Mouse (Mus musculus): ENCODE results near the gene Wbp1l.

The Wbp1l gene

DNA sequence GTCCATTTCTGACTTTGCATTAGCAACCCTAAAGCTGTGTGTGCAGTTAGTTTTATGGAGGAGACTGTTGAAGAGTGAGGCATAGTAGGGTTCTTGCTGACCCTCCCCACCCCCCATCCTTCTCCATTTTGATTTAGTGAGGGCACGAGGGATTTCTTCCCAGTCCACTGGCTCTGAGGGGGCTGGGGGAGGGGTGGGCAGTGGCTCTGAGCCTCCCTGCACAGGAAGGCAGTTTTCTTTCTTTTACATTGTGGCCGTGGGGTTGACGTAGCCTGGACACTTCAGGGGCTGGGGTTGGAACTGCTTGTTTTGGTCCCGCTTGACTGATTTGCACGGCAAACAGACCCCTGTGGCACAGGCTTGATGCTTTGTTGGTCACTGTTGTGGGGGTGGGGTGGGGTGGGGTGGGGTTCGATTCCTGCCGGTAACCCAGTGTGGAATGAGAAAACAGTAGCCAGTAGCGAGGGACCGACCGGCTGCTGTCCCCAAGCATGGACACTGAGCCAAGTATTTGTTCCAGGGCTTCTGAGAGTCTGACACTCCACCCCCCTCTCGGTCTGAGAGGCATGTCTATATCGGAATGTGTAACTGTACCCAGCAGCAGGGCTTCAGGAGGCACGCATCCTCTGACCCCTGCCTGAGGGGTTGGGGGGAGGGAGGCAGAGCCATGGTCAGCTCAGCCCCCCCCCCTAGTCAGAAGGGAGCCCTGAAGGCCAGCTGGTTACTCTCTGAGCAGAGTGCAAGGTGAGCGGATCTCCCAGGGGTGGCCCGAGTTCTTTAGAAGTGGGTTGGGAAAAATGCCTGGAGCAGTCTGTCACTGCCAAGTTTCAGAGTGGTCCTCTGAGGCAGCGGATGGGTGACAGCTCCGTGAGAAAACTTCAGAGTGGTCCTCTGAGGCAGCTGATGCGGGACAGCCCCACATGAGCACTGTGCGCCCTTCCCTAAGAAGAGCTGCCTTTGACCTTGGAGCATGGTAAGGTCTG is 25.2 kb downstream of the Wbp1l start:
- in situ Hi-C loops (cut with MboI; ENCODE audit: low pct_unique_long_range_greater_than_20kb in 1 of 2, low sequenced_read_pairs in 2 of 2, unreplicated experiment in 1 of 2): no loop called here

GRCm38 (mm10) chr19:46625015-46625414 is 26.1 kb downstream of the Wbp1l start:
- in situ Hi-C loops (cut with MboI; ENCODE audit: low pct_unique_long_range_greater_than_20kb in 1 of 2, low sequenced_read_pairs in 2 of 2, unreplicated experiment in 1 of 2): no loop called here

- in situ Hi-C loops (cut with MboI; ENCODE audit: low pct_unique_long_range_greater_than_20kb in 1 of 2, low sequenced_read_pairs in 2 of 2, unreplicated experiment in 1 of 2): no loop called here
Observed at GRCm38 (mm10) chr19:46625519-46625918, 26.6 kb downstream of the Wbp1l start.

DNA sequence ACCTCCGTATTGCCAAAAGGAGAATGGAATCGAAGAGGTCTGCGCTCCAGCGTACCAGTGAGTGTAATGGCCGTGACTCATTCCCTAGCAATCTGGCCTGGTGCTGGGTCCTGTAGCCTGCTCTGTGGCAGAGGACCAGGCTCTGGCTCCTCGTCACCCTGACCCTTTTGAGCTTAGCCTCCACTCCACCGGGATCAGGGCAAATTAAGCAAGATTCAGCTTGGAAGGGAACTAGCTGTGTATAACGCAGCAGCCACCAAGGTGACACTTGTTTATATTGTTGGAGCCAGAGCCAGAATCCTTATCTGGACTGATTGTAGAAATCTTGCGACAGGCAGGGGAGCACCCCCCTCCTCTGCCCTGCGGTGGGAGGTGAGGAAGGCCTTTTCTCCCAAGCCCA is 29.5 kb downstream of the Wbp1l start:
- in situ Hi-C loops (cut with MboI; ENCODE audit: low pct_unique_long_range_greater_than_20kb in 1 of 2, low sequenced_read_pairs in 2 of 2, unreplicated experiment in 1 of 2): no loop called here

GRCm38 (mm10) chr19:46629807-46630206 is 30.9 kb downstream of the Wbp1l start:
- in situ Hi-C loops (cut with MboI; ENCODE audit: low pct_unique_long_range_greater_than_20kb in 1 of 2, low sequenced_read_pairs in 2 of 2, unreplicated experiment in 1 of 2): no loop called here

GRCm38 (mm10) chr19:46631637-46632036 is 32.8 kb downstream of the Wbp1l start:
- in situ Hi-C loops (cut with MboI; ENCODE audit: low pct_unique_long_range_greater_than_20kb in 1 of 2, low sequenced_read_pairs in 2 of 2, unreplicated experiment in 1 of 2): no loop called here

DNA sequence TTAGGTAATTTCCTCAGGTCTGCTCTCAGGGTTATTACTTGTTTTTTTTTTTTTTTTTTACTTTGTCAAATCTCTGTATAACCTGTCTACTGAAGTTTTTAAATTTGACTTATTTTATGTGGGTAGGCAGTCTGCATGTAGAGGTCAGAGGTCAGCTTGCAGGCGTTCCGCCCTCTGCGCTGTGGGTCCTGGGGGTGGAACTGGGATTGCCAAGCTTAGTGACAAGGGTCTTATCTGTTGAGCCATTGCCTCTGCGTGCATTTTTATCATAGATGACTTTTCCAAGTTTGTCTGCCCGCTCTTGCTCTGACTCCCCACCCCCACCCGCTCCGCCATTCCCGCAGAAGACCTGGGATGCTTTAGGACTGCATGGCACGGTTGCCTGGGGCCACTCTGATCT is 36.9 kb downstream of the Wbp1l start:
- in situ Hi-C loops (cut with MboI; ENCODE audit: low pct_unique_long_range_greater_than_20kb in 1 of 2, low sequenced_read_pairs in 2 of 2, unreplicated experiment in 1 of 2): no loop called here

- in situ Hi-C loops (cut with MboI; ENCODE audit: low pct_unique_long_range_greater_than_20kb in 1 of 2, low sequenced_read_pairs in 2 of 2, unreplicated experiment in 1 of 2): no loop called here
Observed at GRCm38 (mm10) chr19:46637598-46637997, 38.7 kb downstream of the Wbp1l start.

- in situ Hi-C loops (cut with MboI; ENCODE audit: low pct_unique_long_range_greater_than_20kb in 1 of 2, low sequenced_read_pairs in 2 of 2, unreplicated experiment in 1 of 2): no loop called here
Observed at GRCm38 (mm10) chr19:46639053-46639452, 40.2 kb downstream of the Wbp1l start.

GRCm38 (mm10) chr19:46639496-46639895 is 40.6 kb downstream of the Wbp1l start:
- in situ Hi-C loops (cut with MboI; ENCODE audit: low pct_unique_long_range_greater_than_20kb in 1 of 2, low sequenced_read_pairs in 2 of 2, unreplicated experiment in 1 of 2): no loop called here

GRCm38 (mm10) chr19:46640780-46641179 is 41.9 kb downstream of the Wbp1l start:
- in situ Hi-C loops (cut with MboI; ENCODE audit: low pct_unique_long_range_greater_than_20kb in 1 of 2, low sequenced_read_pairs in 2 of 2, unreplicated experiment in 1 of 2): no loop called here

GRCm38 (mm10) chr19:46641420-46642085 is 42.7 kb downstream of the Wbp1l start:
- in situ Hi-C loops (cut with MboI; ENCODE audit: low pct_unique_long_range_greater_than_20kb in 1 of 2, low sequenced_read_pairs in 2 of 2, unreplicated experiment in 1 of 2): no loop called here

DNA sequence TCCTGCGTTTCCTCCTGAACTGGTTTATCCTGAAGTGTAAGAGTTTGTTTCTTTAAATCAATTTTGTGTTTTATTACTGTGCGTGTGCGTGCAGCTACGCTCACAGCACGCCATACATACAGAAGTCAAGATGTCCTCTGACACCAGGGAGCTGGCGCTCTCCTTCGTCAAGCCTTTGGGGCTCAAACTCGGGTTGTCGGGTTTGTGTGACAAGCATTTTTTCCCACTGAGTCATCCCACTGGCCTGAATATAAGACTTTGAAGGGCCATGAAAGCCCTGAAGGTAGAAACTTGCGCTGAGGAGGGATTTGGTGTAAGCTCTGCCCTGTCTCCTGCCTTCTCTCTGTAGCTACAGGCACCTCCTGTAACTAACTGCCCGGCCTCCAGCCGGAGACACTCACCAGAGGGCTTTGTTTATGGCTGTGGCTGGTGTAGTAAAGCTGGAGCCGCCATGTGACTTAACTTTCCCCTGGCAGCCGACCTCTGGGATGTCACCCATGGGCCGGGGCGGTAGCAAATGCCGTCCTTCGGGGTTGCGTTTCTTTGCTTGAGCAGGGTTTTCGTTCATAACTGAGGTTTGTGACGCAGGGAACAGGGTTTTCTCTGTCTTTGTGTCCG is 43.4 kb downstream of the Wbp1l start:
- in situ Hi-C loops (cut with MboI; ENCODE audit: low pct_unique_long_range_greater_than_20kb in 1 of 2, low sequenced_read_pairs in 2 of 2, unreplicated experiment in 1 of 2): no loop called here

- in situ Hi-C loops (cut with MboI; ENCODE audit: low pct_unique_long_range_greater_than_20kb in 1 of 2, low sequenced_read_pairs in 2 of 2, unreplicated experiment in 1 of 2): no loop called here
Observed at GRCm38 (mm10) chr19:46643236-46643635, 44.4 kb downstream of the Wbp1l start.

DNA sequence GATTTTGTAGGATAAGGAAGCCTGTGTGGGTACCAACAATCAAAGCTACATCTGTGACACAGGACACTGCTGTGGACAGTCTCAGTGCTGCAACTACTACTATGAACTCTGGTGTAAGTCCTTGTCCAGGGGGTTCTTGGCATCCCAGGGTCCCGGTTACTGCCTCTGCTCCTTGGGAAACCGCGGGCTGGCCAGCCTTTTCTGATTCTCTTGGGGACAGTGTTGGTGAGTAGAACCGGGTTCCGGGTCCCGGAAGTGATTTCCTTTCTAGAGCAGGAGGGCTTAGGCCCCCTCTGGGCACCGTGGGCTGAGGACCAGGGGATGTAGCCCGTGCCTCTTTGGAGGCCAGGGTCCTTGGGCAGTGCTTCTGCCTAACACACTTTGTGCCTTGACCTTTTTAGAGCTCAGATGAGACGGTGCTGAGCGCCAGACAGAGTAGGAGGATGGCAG is 45.5 kb downstream of the Wbp1l start:
- in situ Hi-C loops (cut with MboI; ENCODE audit: low pct_unique_long_range_greater_than_20kb in 1 of 2, low sequenced_read_pairs in 2 of 2, unreplicated experiment in 1 of 2): no loop called here

- in situ Hi-C loops (cut with MboI; ENCODE audit: low pct_unique_long_range_greater_than_20kb in 1 of 2, low sequenced_read_pairs in 2 of 2, unreplicated experiment in 1 of 2): no loop called here
Observed at GRCm38 (mm10) chr19:46644793-46645602, 46.1 kb downstream of the Wbp1l start.

- in situ Hi-C loops (cut with MboI; ENCODE audit: low pct_unique_long_range_greater_than_20kb in 1 of 2, low sequenced_read_pairs in 2 of 2, unreplicated experiment in 1 of 2): no loop called here
Observed at GRCm38 (mm10) chr19:46646041-46646481, 47.2 kb downstream of the Wbp1l start.

DNA sequence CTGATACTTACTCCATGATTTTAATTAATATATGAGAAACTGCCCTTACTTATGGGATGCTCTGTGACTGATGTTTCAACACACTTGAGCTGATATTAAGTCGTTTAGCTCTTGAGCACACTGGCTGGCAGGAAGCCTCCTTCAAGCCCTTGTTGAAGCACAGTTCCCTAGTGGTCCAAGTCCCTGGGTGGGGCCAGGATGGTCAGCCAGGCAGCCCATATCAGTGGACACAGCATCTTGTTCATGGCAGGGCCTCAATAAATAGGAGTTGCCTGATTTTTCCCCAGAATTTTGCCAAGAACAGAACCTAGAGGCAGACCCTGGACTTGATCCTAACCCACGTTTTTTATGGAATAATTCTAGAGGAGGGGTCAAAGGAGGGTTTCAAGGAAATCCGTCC is 48.4 kb downstream of the Wbp1l start:
- in situ Hi-C loops (cut with MboI; ENCODE audit: low pct_unique_long_range_greater_than_20kb in 1 of 2, low sequenced_read_pairs in 2 of 2, unreplicated experiment in 1 of 2): no loop called here

Data from mouse embryonic stem cell (cell line).